In genomic region chr1:136558762-136559161, GRCm38 (mm10) we compare ENCODE assay signal across 17 mouse cellular contexts.
"Had no signal": no experiment of that assay in that cellular context is flagged by ENCODE, and none has a peak within 500 bp of the region (broad histone marks: within the 10 kb centered on the region; RNA-seq: fewer than 3 reads in every experiment).

No protein-coding gene starts in this region.

- H3K27ac ChIP-seq: left cerebral cortex, adult 2 months; liver, embryonic 13.5 days; midbrain, embryonic 12.5 days; midbrain, embryonic 15.5 days; neural tube, embryonic 12.5 days; neural tube, embryonic 15.5 days; stomach, embryonic 15.5 days had no signal

- H3K27me3 ChIP-seq: liver, embryonic 13.5 days; midbrain, embryonic 15.5 days; neural tube, embryonic 12.5 days; neural tube, embryonic 15.5 days; stomach, embryonic 15.5 days had no signal

- H3K4me1 ChIP-seq: liver, embryonic 13.5 days; midbrain, embryonic 15.5 days; neural tube, embryonic 15.5 days; stomach, embryonic 15.5 days had no signal

- H3K4me3 ChIP-seq: left cerebral cortex, adult 2 months; liver, embryonic 13.5 days; midbrain, embryonic 12.5 days; midbrain, embryonic 15.5 days; neural tube, embryonic 12.5 days; neural tube, embryonic 15.5 days; stomach, embryonic 15.5 days had no signal

- H3K9me3 ChIP-seq: liver, embryonic 13.5 days; midbrain, embryonic 12.5 days; midbrain, embryonic 15.5 days; neural tube, embryonic 12.5 days; neural tube, embryonic 15.5 days; stomach, embryonic 15.5 days had no signal

- ATAC-seq: midbrain, embryonic 15.5 days had no signal

- DNase-seq: kidney, adult 11 months; kidney, adult 8-10 months; layer of hippocampus, postnatal 36 days; liver, embryonic 13.5 days; lung, adult 2 months; lung, postnatal 10 days; lung, postnatal 36 days; retina, postnatal 1 day; right cerebral cortex, postnatal 25 days; spleen, adult 18-20 months; thymus, postnatal 25 days had no signal

- H3K4me2 ChIP-seq: liver, embryonic 13.5 days; midbrain, embryonic 12.5 days; midbrain, embryonic 15.5 days; neural tube, embryonic 12.5 days; neural tube, embryonic 15.5 days; stomach, embryonic 15.5 days had no signal

- H3K36me3 ChIP-seq: liver, embryonic 13.5 days; midbrain, embryonic 12.5 days; midbrain, embryonic 15.5 days; neural tube, embryonic 12.5 days; neural tube, embryonic 15.5 days; stomach, embryonic 15.5 days had no signal

- H3K9ac ChIP-seq: liver, embryonic 13.5 days; midbrain, embryonic 12.5 days; midbrain, embryonic 15.5 days; neural tube, embryonic 12.5 days; neural tube, embryonic 15.5 days; stomach, embryonic 15.5 days had no signal
